Mouse (Mus musculus): ENCODE measurements around the gene Tldc2. TPM values are rescaled to one million over a fixed set of nuclear protein-coding genes. Genes with fewer than 3 reads are reported as not detected.

Tldc2 gene
- polyA plus RNA-seq, 1 experiment from 2014 or later, result not detected

DNA sequence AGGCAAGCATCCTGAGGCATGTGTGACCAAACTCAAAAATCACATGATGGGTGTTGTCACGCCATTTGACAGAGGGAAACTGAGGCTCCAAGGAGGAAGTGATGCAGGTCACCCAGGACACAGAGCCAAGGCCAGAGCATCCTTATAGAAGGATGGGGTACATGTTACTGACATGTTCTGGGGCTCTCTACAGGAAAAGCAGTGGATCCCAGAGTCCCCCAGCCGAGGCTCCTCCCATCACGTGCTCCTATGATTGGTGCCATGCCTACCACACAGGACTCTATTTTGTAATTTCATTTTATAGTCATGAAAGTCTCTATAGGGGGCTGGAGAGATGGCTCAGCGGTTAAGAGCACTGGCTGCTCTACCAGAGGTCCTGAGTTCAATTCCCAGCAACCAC lies 29.1 kb upstream of the Tldc2 start:
- Histone ChIP-seq H3K4me1 (ENCODE audit: control insufficient read depth, insufficient read depth, low read length) (peaks cover 19% of the 10 kb centered on the region), H3K9me3 (ENCODE audit: control insufficient read depth, low read length) (no peaks in the 10 kb centered on the region), H3K9ac (replicated peaks; ENCODE audit: low read depth, low read length) (no peak overlapping the region), H3K4me2 (ENCODE audit: low read depth, low read length) (no peak overlapping the region), H3K27ac (ENCODE audit: low read depth, low read length) (no peak overlapping the region), H3K4me3 (ENCODE audit: low read depth, low read length) (no peak overlapping the region), H3K36me3 (ENCODE audit: control insufficient read depth, insufficient read depth, low read length) (peaks cover 29% of the 10 kb centered on the region), H3K27me3 (ENCODE audit: control insufficient read depth, insufficient read depth, low read length) (no peaks in the 10 kb centered on the region)
- WGBS, result 82% methylated on average over 4 of the region's 4 CpGs
- ATAC-seq (ENCODE audit: low read depth), result no peak

DNA sequence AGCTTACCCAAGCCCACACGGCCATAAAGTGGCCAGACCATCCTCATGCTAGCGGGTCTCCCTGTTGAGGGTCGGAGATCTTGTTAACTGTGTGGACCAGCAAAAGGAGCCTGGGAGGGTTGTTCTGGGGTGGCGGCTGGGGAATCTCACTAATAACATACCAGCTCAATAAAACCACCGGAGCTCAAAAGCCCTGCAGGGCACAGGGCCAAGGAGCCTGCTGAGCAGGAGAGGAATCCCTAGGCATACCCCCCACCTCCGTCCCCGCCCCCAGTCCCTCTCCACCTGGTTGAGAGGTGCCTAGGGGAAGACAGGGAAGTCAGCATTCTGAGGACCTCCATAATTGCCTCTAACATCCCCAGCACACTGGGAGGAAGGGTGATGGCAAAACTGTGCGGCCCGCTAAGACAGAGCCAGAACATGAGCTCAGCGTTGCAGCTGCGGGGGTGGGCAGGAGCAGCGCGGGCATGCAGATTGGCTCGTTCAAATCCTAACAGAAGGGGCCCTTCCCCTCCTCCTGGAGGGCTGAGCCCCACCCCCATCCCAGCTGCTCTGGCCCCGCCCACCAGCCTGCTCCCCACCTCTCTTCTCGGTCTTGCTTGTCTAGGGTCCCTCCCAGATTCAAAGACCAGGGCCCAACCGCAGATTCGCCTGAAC lies 28.4 kb upstream of the Tldc2 start:
- H3K36me3 ChIP-seq (ENCODE audit: control insufficient read depth, insufficient read depth, low read length), result peaks cover 22% of the 10 kb centered on the region
- H3K4me1 ChIP-seq (ENCODE audit: control insufficient read depth, insufficient read depth, low read length), result peaks cover 24% of the 10 kb centered on the region
- 0 out of 2 replicates have a peak overlapping the region, but pooled peaks have one; percentile 1 for H3K9ac ChIP-seq (replicated peaks; ENCODE audit: low read depth, low read length)

DNA sequence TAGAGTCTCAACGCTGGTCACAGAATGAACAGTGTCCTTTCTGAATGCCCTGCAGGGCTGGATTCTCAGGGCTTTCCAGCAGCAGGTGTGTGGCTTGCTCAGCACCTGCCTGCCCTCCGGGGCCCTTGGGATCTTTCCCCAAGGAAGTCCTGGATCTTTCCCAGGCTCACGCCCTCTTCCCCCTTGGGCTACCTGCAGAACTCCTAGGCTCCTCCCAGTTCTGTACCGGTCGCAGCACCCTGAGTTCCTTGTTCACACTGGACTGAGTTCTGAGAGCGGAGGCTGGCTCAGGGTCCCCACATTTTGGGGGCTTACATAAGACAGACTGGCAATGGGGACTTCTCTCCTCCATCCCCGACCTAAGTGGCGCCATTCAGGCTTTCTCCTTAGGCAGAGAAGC lies 27.7 kb upstream of the Tldc2 start:
- H3K4me2 ChIP-seq (ENCODE audit: low read depth, low read length), result peak overlapping the region; percentile 20; the same call in 1 of the 2 replicates
- peaks cover 21% of the 10 kb centered on the region; the same call in 1 of the 2 replicates for H3K36me3 ChIP-seq (ENCODE audit: control insufficient read depth, insufficient read depth, low read length)
- 52% methylated on average over 8 of the region's 8 CpGs for WGBS
- H3K27ac ChIP-seq (ENCODE audit: low read depth, low read length), result peak overlapping the region; percentile 75
- H3K9ac ChIP-seq (replicated peaks; ENCODE audit: low read depth, low read length), result no peak overlapping the region
- peaks cover 29% of the 10 kb centered on the region for H3K4me1 ChIP-seq (ENCODE audit: control insufficient read depth, insufficient read depth, low read length)
- H3K4me3 ChIP-seq (ENCODE audit: low read depth, low read length), result no peak overlapping the region
- no peaks in the 10 kb centered on the region for H3K27me3 ChIP-seq (ENCODE audit: control insufficient read depth, insufficient read depth, low read length)
- ATAC-seq (ENCODE audit: low read depth), result 0 out of 2 replicates have a peak, but pooled peaks have one; percentile 10
- H3K9me3 ChIP-seq (ENCODE audit: control insufficient read depth, low read length), result no peaks in the 10 kb centered on the region

More for the DNA sequence above, 28.4 kb upstream of the Tldc2 start:
- peak; percentile 84 for ATAC-seq (ENCODE audit: low read depth)
- Histone ChIP-seq H3K27me3 (ENCODE audit: control insufficient read depth, insufficient read depth, low read length) (no peaks in the 10 kb centered on the region), H3K27ac (ENCODE audit: low read depth, low read length) (peak overlapping the region; percentile 75), H3K4me2 (ENCODE audit: low read depth, low read length) (peak overlapping the region; percentile 20; the same call in 1 of the 2 replicates), H3K4me3 (ENCODE audit: low read depth, low read length) (no peak overlapping the region), H3K9me3 (ENCODE audit: control insufficient read depth, low read length) (no peaks in the 10 kb centered on the region)
- 8% methylated on average over 18 of the region's 18 CpGs for WGBS

DNA sequence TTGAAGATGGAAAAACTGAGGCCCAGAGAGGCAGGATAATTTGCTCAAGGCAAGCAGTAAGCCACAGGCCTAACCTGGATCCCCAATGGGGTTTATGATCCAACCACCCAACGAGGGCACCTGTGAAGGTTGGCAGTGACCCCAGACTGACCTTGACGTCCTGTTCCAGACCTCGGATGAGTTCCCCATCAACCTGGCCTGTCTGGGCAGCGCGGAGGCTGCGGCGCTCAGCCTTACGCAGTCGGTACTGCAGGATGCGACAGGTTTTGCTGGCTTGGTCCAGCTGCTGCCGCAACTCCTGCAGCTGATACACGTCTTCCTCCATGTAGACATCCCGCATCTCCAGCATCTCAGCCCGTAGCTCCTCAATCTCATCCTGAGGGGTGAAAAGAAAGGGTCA lies 26.8 kb upstream of the Tldc2 start:
- peaks cover 15% of the 10 kb centered on the region; the same call in 1 of the 2 replicates for H3K36me3 ChIP-seq (ENCODE audit: control insufficient read depth, insufficient read depth, low read length)
- no peak overlapping the region for H3K9ac ChIP-seq (replicated peaks; ENCODE audit: low read depth, low read length)
- H3K4me2 ChIP-seq (ENCODE audit: low read depth, low read length), result no peak overlapping the region
- no peak overlapping the region for H3K4me3 ChIP-seq (ENCODE audit: low read depth, low read length)
- no peak for ATAC-seq (ENCODE audit: low read depth)
- H3K27me3 ChIP-seq (ENCODE audit: control insufficient read depth, insufficient read depth, low read length), result no peaks in the 10 kb centered on the region
- no peaks in the 10 kb centered on the region for H3K9me3 ChIP-seq (ENCODE audit: control insufficient read depth, low read length)
- H3K27ac ChIP-seq (ENCODE audit: low read depth, low read length), result no peak overlapping the region
- peaks cover 38% of the 10 kb centered on the region for H3K4me1 ChIP-seq (ENCODE audit: control insufficient read depth, insufficient read depth, low read length)
- 93% methylated on average over 14 of the region's 14 CpGs for WGBS

DNA sequence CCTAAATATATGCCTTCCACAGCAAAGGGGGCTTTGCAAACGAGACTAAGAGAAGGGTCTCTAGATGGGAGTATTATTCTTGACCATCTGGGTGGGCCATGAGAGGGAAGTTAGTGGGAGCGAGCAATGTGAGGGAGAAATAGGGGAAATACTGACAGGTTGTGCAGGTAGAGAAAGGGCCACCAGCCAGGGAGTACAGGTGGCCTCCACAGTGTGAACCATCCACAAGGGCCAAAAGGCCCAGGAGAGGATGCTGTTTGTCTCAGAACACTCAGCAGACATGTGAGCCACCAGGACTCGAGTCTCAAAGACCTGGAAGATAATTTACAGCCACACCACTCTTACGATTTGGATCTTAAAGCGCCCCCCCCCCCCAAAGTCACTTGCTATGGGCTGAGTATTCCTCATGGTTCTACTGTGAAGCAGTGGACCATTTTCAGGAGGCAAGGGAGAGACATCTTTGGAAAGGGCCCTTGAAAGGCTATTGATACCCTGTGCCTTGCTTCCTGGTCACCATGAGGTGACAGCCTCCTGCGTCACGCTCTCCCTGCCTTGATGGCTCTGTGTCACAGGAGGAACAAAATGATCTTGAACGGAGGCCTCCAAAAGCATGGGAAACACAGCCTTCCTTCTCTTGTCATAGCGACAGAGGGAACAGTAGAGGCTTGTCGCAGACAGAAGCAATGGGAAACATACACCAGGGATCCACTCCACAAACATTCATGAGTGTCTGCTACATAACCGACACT lies 26.1 kb upstream of the Tldc2 start:
- H3K4me1 ChIP-seq (ENCODE audit: control insufficient read depth, insufficient read depth, low read length), result peaks cover 45% of the 10 kb centered on the region
- WGBS, result 78% methylated on average over 11 of the region's 11 CpGs
- no peak overlapping the region for H3K9ac ChIP-seq (replicated peaks; ENCODE audit: low read depth, low read length)
- no peaks in the 10 kb centered on the region for H3K27me3 ChIP-seq (ENCODE audit: control insufficient read depth, insufficient read depth, low read length)
- no peak for ATAC-seq (ENCODE audit: low read depth)
- no peak overlapping the region for H3K4me2 ChIP-seq (ENCODE audit: low read depth, low read length)
- no peaks in the 10 kb centered on the region for H3K9me3 ChIP-seq (ENCODE audit: control insufficient read depth, low read length)
- H3K4me3 ChIP-seq (ENCODE audit: low read depth, low read length), result no peak overlapping the region
- H3K27ac ChIP-seq (ENCODE audit: low read depth, low read length), result no peak overlapping the region
- H3K36me3 ChIP-seq (ENCODE audit: control insufficient read depth, insufficient read depth, low read length), result peaks cover 15% of the 10 kb centered on the region; the same call in 1 of the 2 replicates

DNA sequence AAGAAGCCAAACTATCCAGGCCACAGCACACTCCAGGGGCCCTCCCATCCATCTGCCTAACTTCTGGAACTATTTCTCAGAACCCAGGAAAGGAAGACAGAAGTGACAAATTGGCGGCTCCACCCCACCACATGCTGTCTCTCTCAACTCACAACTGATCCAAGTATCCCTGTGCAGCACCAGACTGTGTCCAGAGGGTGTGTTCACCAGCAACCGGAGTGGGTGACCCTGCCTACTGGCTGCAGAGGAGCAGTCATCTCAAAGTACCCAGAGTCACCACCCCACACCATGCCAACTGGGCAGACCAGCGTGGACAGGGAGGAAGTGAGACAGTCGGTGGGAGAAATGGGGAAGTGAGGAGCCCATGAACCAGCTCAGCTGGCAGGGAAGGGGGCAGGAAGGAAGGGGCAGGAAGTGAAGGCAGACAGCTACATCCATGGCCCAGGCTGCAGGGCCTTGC lies 23.6 kb upstream of the Tldc2 start:
- Histone ChIP-seq H3K4me3 (ENCODE audit: low read depth, low read length) (no peak overlapping the region), H3K36me3 (ENCODE audit: control insufficient read depth, insufficient read depth, low read length) (peaks cover 15% of the 10 kb centered on the region; the same call in 1 of the 2 replicates), H3K9ac (replicated peaks; ENCODE audit: low read depth, low read length) (no peak overlapping the region), H3K4me1 (ENCODE audit: control insufficient read depth, insufficient read depth, low read length) (peaks cover 49% of the 10 kb centered on the region), H3K9me3 (ENCODE audit: control insufficient read depth, low read length) (no peaks in the 10 kb centered on the region), H3K4me2 (ENCODE audit: low read depth, low read length) (no peak overlapping the region), H3K27me3 (ENCODE audit: control insufficient read depth, insufficient read depth, low read length) (no peaks in the 10 kb centered on the region), H3K27ac (ENCODE audit: low read depth, low read length) (no peak overlapping the region)
- ATAC-seq (ENCODE audit: low read depth), result no peak
- WGBS, result 68% methylated on average over 4 of the region's 4 CpGs

DNA sequence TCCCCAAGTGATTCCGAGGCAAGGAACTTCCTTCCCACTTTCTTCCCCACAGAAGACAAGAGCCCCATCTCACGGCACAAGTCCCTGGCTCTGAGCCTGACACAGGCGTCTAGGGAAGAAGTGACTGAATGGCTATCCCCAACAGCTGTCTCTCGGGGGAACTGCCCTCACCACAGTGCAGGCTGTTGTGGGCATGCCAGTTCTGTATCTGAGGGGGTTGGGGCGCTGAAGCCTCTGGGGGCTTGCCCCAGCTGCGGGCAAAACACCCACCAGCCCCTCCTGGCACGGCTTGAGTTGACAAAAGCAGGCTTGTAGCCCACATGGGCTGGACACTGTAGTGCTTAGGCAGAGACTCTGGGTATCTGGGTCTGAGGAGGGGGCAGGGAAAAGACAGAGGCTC lies 22.7 kb upstream of the Tldc2 start:
- peak; percentile 19; the same call in 1 of the 2 replicates for ATAC-seq (ENCODE audit: low read depth)
- peaks cover 11% of the 10 kb centered on the region; the same call in 1 of the 2 replicates for H3K36me3 ChIP-seq (ENCODE audit: control insufficient read depth, insufficient read depth, low read length)
- H3K4me2 ChIP-seq (ENCODE audit: low read depth, low read length), result no peak overlapping the region
- peaks cover 46% of the 10 kb centered on the region for H3K4me1 ChIP-seq (ENCODE audit: control insufficient read depth, insufficient read depth, low read length)
- no peaks in the 10 kb centered on the region for H3K27me3 ChIP-seq (ENCODE audit: control insufficient read depth, insufficient read depth, low read length)
- 40% methylated on average over 7 of the region's 7 CpGs for WGBS
- H3K27ac ChIP-seq (ENCODE audit: low read depth, low read length), result peak overlapping the region; percentile 23; the same call in 1 of the 2 replicates
- no peaks in the 10 kb centered on the region for H3K9me3 ChIP-seq (ENCODE audit: control insufficient read depth, low read length)
- H3K9ac ChIP-seq (replicated peaks; ENCODE audit: low read depth, low read length), result no peak overlapping the region
- no peak overlapping the region for H3K4me3 ChIP-seq (ENCODE audit: low read depth, low read length)

DNA sequence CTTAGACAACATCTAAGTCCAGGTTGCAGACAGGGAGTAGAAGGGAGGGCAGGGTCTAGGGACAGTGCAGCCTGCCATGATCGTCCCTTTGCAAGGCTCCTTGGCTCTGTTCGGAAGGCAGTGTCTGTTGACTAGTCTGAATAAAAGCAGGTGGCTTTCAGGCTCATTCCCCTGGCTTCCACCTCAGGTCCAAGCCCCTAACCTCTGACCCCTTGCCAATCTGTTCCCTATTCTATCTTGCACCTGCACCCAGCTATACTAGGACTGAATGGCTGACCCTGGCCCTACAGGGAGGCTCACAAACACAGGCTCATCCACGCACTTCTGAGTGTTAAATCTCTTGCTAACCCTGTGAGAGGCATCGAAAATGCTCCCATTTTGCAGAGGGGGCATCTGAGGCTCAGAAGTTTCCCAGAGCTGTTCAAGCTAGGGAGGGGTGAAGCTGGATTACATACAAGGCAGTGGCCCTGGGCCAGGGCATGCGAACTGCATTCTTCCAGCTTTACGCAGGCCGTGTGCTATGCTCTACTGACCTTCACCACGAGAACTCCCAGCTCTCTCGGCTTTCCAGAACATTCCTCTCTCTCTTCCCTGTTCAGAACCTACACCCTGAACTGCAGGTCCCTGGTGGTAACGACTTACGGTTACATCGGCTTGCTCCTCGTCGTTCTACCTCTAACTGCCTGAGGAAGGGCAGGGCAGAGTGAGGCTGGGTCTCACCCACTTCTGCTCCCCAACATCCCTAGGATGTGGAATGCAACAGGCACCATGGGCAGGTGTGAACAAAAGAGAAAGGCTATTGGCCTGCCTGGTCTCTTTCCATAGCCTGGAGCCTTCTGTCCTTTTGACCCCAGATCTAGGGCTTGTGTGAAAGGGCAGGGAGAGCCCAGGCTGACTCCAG lies 21.6 kb upstream of the Tldc2 start:
- Histone ChIP-seq H3K27me3 (ENCODE audit: control insufficient read depth, insufficient read depth, low read length) (no peaks in the 10 kb centered on the region), H3K4me1 (ENCODE audit: control insufficient read depth, insufficient read depth, low read length) (peaks cover 54% of the 10 kb centered on the region), H3K4me2 (ENCODE audit: low read depth, low read length) (no peak overlapping the region), H3K9ac (replicated peaks; ENCODE audit: low read depth, low read length) (no peak overlapping the region), H3K4me3 (ENCODE audit: low read depth, low read length) (no peak overlapping the region), H3K36me3 (ENCODE audit: control insufficient read depth, insufficient read depth, low read length) (0 out of 2 replicates have a peak, but pooled peaks cover under 1% of the 10 kb centered on the region), H3K9me3 (ENCODE audit: control insufficient read depth, low read length) (no peaks in the 10 kb centered on the region), H3K27ac (ENCODE audit: low read depth, low read length) (no peak overlapping the region)
- WGBS, result 76% methylated on average over 14 of the region's 14 CpGs
- no peak for ATAC-seq (ENCODE audit: low read depth)

Measured in neural tube, embryonic 14.5 days (tissue).